Mouse (Mus musculus) heart, embryonic 14.5 days (tissue): ENCODE measurements around the gene Olfr935. TPM values are rescaled to one million over a fixed set of nuclear protein-coding genes. Genes with fewer than 3 reads are reported as not detected.

Source experiments
- ATAC-seq: fragments of 200-750 bp; cut with Nextera tagmentation; 2 replicates; pipeline ENCODE4 v1.8.0; 2017; ENCODE audit warnings: low read depth, moderate TSS enrichment; ENCODE audit not compliant: insufficient number of reproducible peaks, insufficient read depth, low FRiP score
- H3K27ac ChIP-seq, 2 experiments: fragments of 200-500 bp in 1 of 2; fragments of 300-500 bp in 1 of 2; sonication (generic) in 1 of 2; replicated peaks in 1 of 2; 2 replicates each; pipeline ENCODE4 v1.5.1; 2012 to 2014; ENCODE audit warnings: low read depth in 2 of 2, low read length in 2 of 2, control low read depth in 1 of 2, mild to moderate bottlenecking in 1 of 2, mixed read lengths in 1 of 2; ENCODE audit not compliant: control insufficient read depth in 1 of 2, insufficient read depth in 1 of 2
- H3K27me3 ChIP-seq: fragments of 300-500 bp; sonication (generic); 2 replicates; pipeline ENCODE4 v1.6.1; 2014; ENCODE audit warnings: mild to moderate bottlenecking, low read length, control low read depth; ENCODE audit not compliant: control insufficient read depth, insufficient read depth
- H3K36me3 ChIP-seq: fragments of 300-500 bp; sonication (generic); 2 replicates; pipeline ENCODE4 v1.6.1; 2014; ENCODE audit warnings: mild to moderate bottlenecking, control low read depth, low read length, mixed read lengths; ENCODE audit not compliant: control insufficient read depth, insufficient read depth
- H3K4me1 ChIP-seq, 2 experiments: fragments of 200-500 bp in 1 of 2; fragments of 300-500 bp in 1 of 2; sonication (generic) in 1 of 2; 2 replicates each; pipeline ENCODE4 v1.6.1; 2012 to 2014; ENCODE audit warnings: low read length in 2 of 2, control low read depth in 1 of 2, mixed read lengths in 1 of 2; ENCODE audit not compliant: control insufficient read depth in 2 of 2, insufficient read depth in 2 of 2
- H3K4me2 ChIP-seq: fragments of 300-500 bp; sonication (generic); 2 replicates; pipeline ENCODE4 v1.6.1; 2014; ENCODE audit warnings: mild to moderate bottlenecking, low read length
- H3K4me3 ChIP-seq, 2 experiments: fragments of 200-500 bp in 1 of 2; fragments of 300-500 bp in 1 of 2; sonication (generic) in 1 of 2; 2 replicates each; pipeline ENCODE4 v1.5.1; 2012 to 2014; ENCODE audit warnings: low read length in 2 of 2, mild to moderate bottlenecking in 2 of 2, control low read depth in 1 of 2, low read depth in 1 of 2, moderate library complexity in 1 of 2; ENCODE audit not compliant: control insufficient read depth in 1 of 2, insufficient read depth in 1 of 2
- H3K9ac ChIP-seq: fragments of 300-500 bp; sonication (generic); 2 replicates; pipeline ENCODE4 v1.6.1; 2014; ENCODE audit warnings: mild to moderate bottlenecking, low read length
- H3K9me3 ChIP-seq: fragments of 300-500 bp; sonication (generic); 2 replicates; pipeline ENCODE4 v1.6.1; 2016; ENCODE audit warnings: low read length, control low read depth; ENCODE audit not compliant: control insufficient read depth
- WGBS: fragments of 180-500 bp; shearing (Covaris S2); extraction: QIAGEN DNeasy Blood & Tissue Kit; methylation state at CpG from one replicate; pipeline ENCODE4 v1.1.7; 2014; 5-methylcytosine and 5-hydroxymethylcytosine counted together
- microRNA-seq: library from miRNA; unstranded; fragments of <30 nt; microRNA quantifications from one replicate; pipeline ENCODE4, GENCODE M21; 2016
- polyA plus RNA-seq: library from polyadenylated mRNA; unstranded; fragments of >200 nt; fragmentation: Nextera tagmentation; extraction: Ambion mirVana; gene quantifications from 2 replicates; pipeline ENCODE4 v1.2.1, GENCODE M21; 2014

The Olfr935 gene
- polyA plus RNA-seq = not detected in 2 replicates

DNA sequence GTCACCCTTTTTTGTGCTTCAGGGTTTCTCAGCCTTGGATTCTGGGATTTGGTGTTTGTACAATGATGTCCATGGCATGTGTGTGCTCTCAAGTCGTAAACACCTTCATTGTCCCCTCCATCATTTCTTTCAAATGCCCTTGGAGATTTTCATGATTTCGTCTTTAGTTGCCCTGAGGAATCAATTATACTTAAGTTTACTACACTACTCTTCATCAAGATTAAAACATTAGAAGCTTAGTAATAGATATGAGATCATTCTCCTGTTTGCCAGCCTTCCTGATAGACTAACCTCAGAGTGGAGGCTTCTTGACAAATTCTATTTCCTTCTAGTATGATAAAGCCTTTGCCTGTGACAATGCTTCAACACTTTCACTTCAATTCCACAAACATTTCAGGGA lies at the start of gene Olfr935:
TSS of gene Olfr935 (minus strand) at position 101 of the 400 bp plus-strand sequence.
- Histone ChIP-seq H3K4me3 (no peak within 1 kb of the TSS), H3K4me2 (no peak within 1 kb of the TSS), H3K27me3 (no peaks in the 10 kb centered on the region), H3K9me3 (no peaks in the 10 kb centered on the region), H3K36me3 (no peaks in the 10 kb centered on the region), H3K9ac (no peak within 1 kb of the TSS), H3K27ac (no peak within 1 kb of the TSS), H3K4me1 (no peaks in the 10 kb centered on the region)
- no peak for ATAC-seq
- WGBS = 66% methylated on average over 2 of the region's 2 CpGs

DNA sequence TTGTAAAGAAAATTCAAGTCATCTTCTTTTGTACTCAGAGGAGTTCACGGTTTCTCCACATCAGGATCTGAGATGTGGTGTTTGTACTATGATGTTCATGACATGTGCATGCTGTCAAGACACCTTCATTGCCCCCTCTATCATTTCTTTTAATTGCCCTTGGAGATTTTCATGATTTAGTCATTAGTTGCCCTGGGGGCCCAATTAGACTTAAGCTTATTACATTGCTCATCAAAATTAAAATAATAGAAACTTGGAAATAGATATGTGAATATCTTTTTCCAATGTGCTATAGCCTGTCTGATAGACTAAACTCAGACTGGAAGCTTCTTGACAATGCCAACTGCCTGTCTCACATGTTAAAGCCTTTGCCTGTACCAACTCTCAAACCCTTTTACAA lies 23.8 kb upstream of the Olfr935 start, which contains the start of gene Olfr146:
TSS of gene Olfr146 (minus strand) at position 101 of the 400 bp plus-strand sequence.
- H3K4me1 ChIP-seq = no peaks in the 10 kb centered on the region
- no peak for ATAC-seq
- no peaks in the 10 kb centered on the region for H3K9me3 ChIP-seq
- H3K27me3 ChIP-seq = no peaks in the 10 kb centered on the region
- no peak within 1 kb of the TSS for H3K4me3 ChIP-seq
- no peak within 1 kb of the TSS for H3K4me2 ChIP-seq
- H3K9ac ChIP-seq = no peak within 1 kb of the TSS
- 73% methylated on average over 1 of the region's 1 CpGs for WGBS
- H3K27ac ChIP-seq = no peak within 1 kb of the TSS
- no peaks in the 10 kb centered on the region for H3K36me3 ChIP-seq

DNA sequence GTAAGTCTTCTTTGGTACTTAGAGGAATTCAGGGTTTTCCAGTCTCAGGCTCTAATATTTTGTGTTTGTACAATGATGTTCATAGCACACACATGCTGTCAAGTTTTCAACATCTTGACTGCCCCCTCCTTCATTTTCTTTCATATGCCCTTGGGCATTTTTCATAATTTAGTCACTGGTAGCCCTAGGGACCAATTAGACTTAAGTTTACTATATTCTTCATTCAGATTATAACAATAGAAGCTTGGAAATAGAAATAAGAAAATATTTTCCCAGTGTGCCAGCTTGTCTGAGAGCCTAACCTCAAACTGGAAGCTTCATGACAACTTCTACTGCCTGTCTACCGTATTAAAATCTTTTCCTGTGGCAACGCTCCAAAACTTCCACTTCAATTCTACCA lies 11.3 kb downstream of the Olfr935 start, which contains the start of gene Olfr934:
TSS of gene Olfr934 (minus strand) at position 101 of the 400 bp plus-strand sequence.
- Histone ChIP-seq H3K36me3 (no peaks in the 10 kb centered on the region), H3K4me3 (no peak within 1 kb of the TSS), H3K27me3 (no peaks in the 10 kb centered on the region), H3K4me2 (no peak within 1 kb of the TSS), H3K4me1 (no peaks in the 10 kb centered on the region), H3K9me3 (no peaks in the 10 kb centered on the region), H3K27ac (no peak within 1 kb of the TSS), H3K9ac (no peak within 1 kb of the TSS)
- ATAC-seq = no peak
- 84% methylated on average over 2 of the region's 2 CpGs for WGBS

DNA sequence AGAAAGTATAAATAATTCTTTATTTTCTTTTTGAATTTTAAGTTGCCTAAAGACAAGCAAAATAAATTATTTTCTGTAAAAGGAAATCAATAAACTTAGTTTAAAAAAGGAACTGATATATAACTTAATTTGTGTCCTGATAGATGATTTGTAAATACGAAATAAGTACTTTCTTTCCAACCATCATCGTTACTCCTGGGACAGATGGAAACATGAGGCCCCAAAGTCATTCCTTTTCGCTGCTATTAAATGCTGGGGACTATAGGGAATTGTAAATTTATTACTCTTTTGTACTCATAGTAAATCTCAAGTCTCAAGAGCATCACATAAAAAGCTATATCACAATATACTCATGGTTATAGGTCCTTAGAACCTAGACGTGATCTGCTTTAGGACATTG lies 27.5 kb downstream of the Olfr935 start, which contains the start of gene Olfr933:
TSS of gene Olfr933 (plus strand) at position 301 of the 400 bp plus-strand sequence.
- no peak for ATAC-seq
- no peak within 1 kb of the TSS for H3K9ac ChIP-seq
- H3K4me1 ChIP-seq = no peaks in the 10 kb centered on the region
- H3K27me3 ChIP-seq = no peaks in the 10 kb centered on the region
- H3K4me2 ChIP-seq = no peak within 1 kb of the TSS
- no peaks in the 10 kb centered on the region for H3K36me3 ChIP-seq
- 69% methylated on average over 4 of the region's 4 CpGs for WGBS
- H3K4me3 ChIP-seq = no peak within 1 kb of the TSS
- H3K9me3 ChIP-seq = no peaks in the 10 kb centered on the region
- H3K27ac ChIP-seq = no peak within 1 kb of the TSS

DNA sequence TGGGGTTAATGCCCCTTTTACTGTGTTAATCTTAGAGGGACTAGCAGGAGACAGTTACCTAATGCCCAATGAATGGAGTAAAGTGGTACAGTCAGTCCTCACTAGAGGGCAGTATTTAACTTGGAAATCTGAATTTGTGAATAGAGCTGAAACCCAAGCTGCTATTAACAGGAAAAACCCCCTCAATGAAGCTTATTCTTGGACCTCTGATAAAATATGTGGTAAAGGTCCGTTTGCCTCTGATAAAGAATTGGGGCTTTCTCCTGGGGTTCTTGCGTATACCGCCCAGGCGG lies 45.4 kb downstream of the Olfr935 start:
- no peak overlapping the region for H3K4me3 ChIP-seq
- no peak overlapping the region for H3K27ac ChIP-seq
- 71% methylated on average over 4 of the region's 4 CpGs for WGBS
- no peaks in the 10 kb centered on the region for H3K27me3 ChIP-seq
- H3K4me1 ChIP-seq = no peaks in the 10 kb centered on the region
- H3K4me2 ChIP-seq = no peak overlapping the region
- ATAC-seq = no peak
- no peaks in the 10 kb centered on the region for H3K9me3 ChIP-seq
- no peak overlapping the region for H3K9ac ChIP-seq
- H3K36me3 ChIP-seq = no peaks in the 10 kb centered on the region

DNA sequence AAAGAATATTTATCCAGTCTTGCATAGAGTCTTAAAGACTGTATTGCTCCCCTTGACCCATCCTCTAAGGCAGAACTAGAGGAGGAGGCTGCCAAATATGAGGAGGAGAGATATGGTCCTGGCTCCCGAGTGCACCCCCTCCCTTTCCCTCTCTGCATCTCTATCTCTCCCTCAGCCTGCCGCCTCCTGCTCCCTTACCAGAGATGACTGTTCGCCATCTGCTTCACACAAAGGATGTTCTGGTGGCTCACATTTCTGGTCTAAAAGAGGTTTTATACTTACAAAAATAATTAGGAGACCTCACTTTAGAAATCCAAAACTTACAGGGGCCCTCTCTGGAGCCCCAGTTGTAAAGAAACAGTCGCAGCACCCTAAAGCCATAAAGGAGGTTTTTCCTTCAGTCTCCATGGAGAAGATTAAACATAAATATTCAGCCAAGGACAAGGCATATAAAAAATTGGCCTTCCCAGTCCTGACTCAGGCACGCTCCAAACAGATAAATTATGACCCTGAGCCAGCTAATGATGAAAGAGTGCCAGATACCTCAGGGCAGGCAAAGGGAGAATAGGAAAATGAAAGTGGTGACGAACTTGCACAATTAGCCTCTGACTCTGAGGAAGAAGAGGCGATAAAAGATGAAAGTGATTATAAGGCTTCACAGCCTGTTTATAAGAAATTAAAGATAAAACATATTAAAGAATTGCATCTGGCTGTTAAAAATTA lies 45.9 kb downstream of the Olfr935 start:
- WGBS = 69% methylated on average over 7 of the region's 7 CpGs
- Histone ChIP-seq H3K9me3 (no peaks in the 10 kb centered on the region), H3K27ac (no peak overlapping the region), H3K36me3 (no peaks in the 10 kb centered on the region), H3K27me3 (no peaks in the 10 kb centered on the region), H3K9ac (no peak overlapping the region), H3K4me2 (no peak overlapping the region), H3K4me3 (no peak overlapping the region), H3K4me1 (no peaks in the 10 kb centered on the region)
- ATAC-seq = no peak

Small RNAs within 50 kb of the gene (microRNA-seq; reads per million reads assigned to microRNA genes)
- gene Gm25529 = not detected

Other genes with a start within 250 kb of the Olfr935 start
- 0.04 and 0.05 TPM in 2 replicates for gene Olfr920, start 247.4 kb downstream of the Olfr935 start, polyA plus RNA-seq
- gene Olfr921, start 226.6 kb downstream of the Olfr935 start, polyA plus RNA-seq = not detected in 2 replicates
- 0.12 TPM in 1 of 2 replicates, not detected in the other for gene Olfr922, start 185.1 kb downstream of the Olfr935 start, polyA plus RNA-seq
- not detected in 2 replicates for gene Olfr923, start 173.1 kb downstream of the Olfr935 start, polyA plus RNA-seq
- gene Olfr924, start 155.2 kb downstream of the Olfr935 start, polyA plus RNA-seq = not detected in 2 replicates
- not detected in 2 replicates for gene Olfr26, start 144.6 kb downstream of the Olfr935 start, polyA plus RNA-seq
- not detected in 2 replicates for gene Olfr926, start 122.6 kb downstream of the Olfr935 start, polyA plus RNA-seq
- gene Olfr930, start 69.9 kb downstream of the Olfr935 start, polyA plus RNA-seq = not detected in 2 replicates
- not detected in 2 replicates for gene Olfr933, start 27.4 kb downstream of the Olfr935 start, polyA plus RNA-seq
- not detected in 2 replicates for gene Olfr934, start 11.4 kb downstream of the Olfr935 start, polyA plus RNA-seq
- gene Olfr146, start 23.7 kb upstream of the Olfr935 start, polyA plus RNA-seq = not detected in 2 replicates
- gene Olfr937, start 65.3 kb upstream of the Olfr935 start, polyA plus RNA-seq = not detected in 2 replicates
- not detected in 2 replicates for gene Olfr938, start 79.2 kb upstream of the Olfr935 start, polyA plus RNA-seq
- gene Olfr27, start 128.4 kb upstream of the Olfr935 start, polyA plus RNA-seq = not detected in 2 replicates
- gene Olfr943, start 166.6 kb upstream of the Olfr935 start, polyA plus RNA-seq = not detected in 2 replicates
- gene Olfr944, start 202.2 kb upstream of the Olfr935 start, polyA plus RNA-seq = not detected in 2 replicates